Mouse (Mus musculus): Measurements from ENCODE around the gene Pdzd2.

DNA sequence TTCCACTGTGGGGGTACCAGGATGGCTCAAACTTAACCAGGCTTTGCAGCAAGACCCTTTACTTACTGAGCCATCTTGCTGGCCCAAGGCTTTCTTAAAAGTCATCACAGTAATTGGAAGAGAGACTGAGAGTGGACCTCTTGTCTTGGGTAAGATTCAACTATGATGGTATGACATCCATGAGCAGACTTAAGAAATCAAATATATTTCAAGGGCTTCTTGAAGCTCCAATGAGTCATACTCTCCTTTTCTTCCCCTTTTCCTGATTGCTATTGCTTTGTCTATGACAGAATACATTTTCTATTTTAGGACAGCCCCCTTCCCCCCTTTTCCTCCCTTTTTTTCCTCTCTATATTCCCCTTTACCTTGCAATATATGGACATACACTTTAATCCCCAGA, 306.8 kb downstream of the Pdzd2 start:
- TF ChIP-seq CTCF (IDR thresholded peaks at IDR 0.05; ENCODE audit: low read depth) (no peak), EP300 (IDR thresholded peaks at IDR 0.05; ENCODE audit: low read depth) (no peak)
